Mouse (Mus musculus): Measurements from ENCODE around the gene Pde6b.

The Pde6b gene

GRCm38 (mm10) chr5:108389744-108390143 is 1.6 kb downstream of the Pde6b start:
- no peak for DNase-seq (ENCODE audit: low spot score)

- no peak for DNase-seq (ENCODE audit: low spot score)
Observed at GRCm38 (mm10) chr5:108403453-108403852, 15.3 kb downstream of the Pde6b start.

DNA sequence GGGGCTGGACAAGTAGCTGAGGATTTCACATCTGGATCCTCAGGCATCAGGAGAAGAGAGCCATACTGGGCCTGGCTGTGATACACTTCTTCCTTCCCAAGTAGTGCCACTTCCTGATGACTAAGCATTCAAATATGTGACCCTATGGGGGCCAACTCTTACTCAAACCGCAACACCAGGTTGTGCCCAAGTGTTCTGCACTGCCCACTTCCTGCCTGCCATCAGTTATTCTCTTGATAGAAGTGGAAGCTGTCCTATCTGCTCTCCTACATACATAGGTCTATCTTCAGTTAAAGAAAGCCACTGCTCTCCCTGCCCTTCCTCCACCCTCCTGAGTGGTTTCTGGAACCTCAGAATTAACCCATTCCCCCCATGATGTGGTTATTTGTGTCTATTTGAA is 17.3 kb downstream of the Pde6b start:
- DNase-seq (ENCODE audit: low spot score) = no peak

- DNase-seq (ENCODE audit: low spot score) = no peak
Observed at GRCm38 (mm10) chr5:108406977-108407376, 18.8 kb downstream of the Pde6b start.

DNA sequence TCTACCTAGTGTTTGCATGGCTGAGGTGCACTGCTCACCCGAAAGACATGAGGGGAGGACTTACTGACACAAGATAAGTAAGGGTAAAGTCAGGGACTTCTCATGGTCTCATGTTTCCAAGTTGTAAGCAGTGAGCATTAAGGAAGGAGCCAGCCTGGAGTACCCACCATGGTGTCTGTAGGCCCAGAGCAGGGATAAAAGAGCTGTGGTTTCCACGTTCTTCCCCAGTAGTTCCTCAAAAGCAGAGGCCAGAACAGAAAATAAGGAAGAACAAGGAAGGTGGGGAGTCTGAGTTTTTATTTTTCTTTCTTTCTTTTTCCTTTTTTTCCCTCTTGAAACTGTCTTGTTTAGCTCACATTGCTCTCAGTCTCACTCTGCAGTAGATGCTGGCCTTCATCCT is 26.5 kb downstream of the Pde6b start:
- DNase-seq (ENCODE audit: low spot score) = no peak

DNA sequence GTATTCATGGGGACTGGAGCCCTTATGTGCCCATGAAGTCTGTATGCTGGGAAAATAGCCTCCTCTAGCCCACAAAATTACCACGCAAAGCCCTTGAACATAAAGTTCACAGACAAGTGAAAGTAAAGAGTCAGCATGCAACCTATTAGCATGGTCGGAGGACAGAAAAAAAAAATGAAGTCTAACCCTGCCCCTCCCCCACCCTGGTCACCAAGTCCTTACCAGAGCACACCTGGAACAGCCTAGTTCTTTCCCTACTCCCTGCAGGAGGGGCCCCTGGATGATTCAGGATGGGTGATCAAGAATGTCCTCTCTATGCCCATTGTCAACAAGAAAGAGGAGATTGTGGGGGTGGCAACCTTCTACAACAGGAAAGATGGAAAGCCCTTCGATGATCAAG is 34.5 kb downstream of the Pde6b start:
- DNase-seq (ENCODE audit: low spot score) = no peak

DNA sequence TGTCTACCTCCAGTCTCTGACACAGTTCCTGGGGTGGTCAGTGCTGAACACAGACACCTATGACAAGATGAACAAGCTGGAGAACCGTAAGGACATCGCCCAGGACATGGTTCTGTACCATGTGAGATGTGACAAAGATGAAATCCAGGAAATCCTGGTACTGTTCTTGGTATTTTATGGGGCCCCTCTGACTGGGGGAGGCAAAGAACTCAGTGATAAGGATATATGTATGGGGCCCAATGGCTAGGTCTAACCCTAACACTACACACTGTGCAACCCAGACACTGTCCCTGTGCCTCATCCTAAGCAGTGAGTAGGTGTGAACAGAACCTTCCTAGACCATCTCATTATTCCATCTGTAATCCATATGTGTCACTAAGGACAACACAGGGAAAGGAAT is 35.2 kb downstream of the Pde6b start:
- no peak for DNase-seq (ENCODE audit: low spot score)

DNA sequence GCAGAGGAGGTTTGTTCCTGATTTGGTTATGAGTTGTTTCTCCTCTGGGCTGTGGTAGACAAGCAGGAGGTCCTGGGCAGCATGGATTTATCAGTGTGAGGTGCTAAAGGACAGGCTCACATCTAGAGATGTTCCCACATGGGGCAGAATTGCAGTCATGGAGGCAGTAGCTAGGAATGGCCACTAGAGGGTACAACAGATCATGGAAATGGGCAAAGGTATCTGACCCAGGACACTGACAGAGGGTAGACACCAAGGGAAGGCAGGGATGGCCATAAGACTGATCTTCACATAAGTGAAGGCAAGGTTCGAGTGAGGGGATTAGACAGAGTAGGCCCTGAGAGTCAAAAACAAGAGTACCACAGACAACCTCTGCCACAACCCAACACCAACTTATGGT is 39.0 kb downstream of the Pde6b start:
- peak; percentile 68 for DNase-seq (ENCODE audit: low spot score)

GRCm38 (mm10) chr5:108431196-108431595 is 43.0 kb downstream of the Pde6b start:
- DNase-seq (ENCODE audit: low spot score) = no peak

GRCm38 (mm10) chr5:108433804-108434587 is 45.8 kb downstream of the Pde6b start, which contains the start of gene Atp5k:
Gene Atp5k, minus strand, starts transcription at chr5:108434448.
- DNase-seq (ENCODE audit: low spot score) = peak; percentile 93

- DNase-seq (ENCODE audit: low spot score) = no peak
Observed at GRCm38 (mm10) chr5:108436101-108436500, 47.9 kb downstream of the Pde6b start.

DNA sequence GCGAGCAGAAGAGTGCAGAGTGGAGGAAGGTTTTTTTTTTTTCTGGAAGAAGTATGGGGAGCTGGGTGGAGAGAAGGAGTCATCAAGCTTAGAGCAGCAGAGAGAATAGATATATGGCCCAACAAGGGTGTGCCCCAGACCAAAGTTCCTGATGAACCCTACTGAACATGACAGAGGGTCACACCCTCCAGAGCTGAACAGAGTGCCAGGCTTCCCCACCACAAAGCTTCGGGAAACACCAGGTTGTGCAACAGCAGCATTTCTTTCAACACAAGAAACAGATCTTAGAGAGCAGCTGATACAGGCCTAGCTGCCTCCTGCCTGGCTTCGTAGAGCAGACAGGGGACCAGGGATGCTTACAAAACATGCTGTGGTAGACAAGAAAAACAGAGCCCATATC is 58.8 kb downstream of the Pde6b start:
- DNase-seq (ENCODE audit: low spot score) = no peak

GRCm38 (mm10) chr5:108447857-108448256 is 59.7 kb downstream of the Pde6b start:
- no peak for DNase-seq (ENCODE audit: low spot score)

GRCm38 (mm10) chr5:108448785-108449668 is 60.8 kb downstream of the Pde6b start, which contains the start of gene Mfsd7a:
Gene Mfsd7a, minus strand, starts transcription at chr5:108448891.
- DNase-seq (ENCODE audit: low spot score) = peak; percentile 37

DNA sequence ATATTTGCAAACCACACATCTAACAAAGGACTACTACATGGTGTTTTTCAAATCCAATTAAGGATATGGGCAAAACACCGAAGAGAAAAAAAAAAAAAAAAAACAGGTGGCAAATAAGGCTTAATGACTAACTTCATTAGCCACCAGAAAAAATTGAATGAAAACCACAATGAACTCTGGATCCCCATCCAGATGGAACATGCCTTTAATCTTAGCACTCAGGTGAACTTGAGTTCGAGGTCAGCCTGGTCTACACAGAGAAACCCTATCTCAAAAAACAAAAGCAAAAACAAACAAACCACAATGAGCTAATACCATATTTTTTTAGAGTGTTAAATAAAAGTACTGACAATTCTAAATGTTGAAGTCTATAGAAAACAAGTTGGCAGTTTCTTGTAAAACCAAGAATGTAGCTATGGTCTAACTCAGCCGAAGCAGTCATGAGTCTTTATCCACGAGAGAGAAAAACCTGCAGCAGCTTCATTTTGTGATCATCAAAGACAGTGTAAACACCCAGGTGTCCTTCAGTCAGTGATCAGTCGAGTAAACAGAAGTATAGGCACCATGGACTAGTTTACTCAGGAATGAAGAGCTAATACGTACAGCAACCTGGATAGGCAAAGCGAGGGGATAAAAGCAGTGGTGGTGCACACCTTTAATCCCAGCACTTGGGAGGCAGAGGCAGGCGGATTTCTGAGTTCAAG is 62.8 kb downstream of the Pde6b start:
- DNase-seq (ENCODE audit: low spot score) = no peak

DNA sequence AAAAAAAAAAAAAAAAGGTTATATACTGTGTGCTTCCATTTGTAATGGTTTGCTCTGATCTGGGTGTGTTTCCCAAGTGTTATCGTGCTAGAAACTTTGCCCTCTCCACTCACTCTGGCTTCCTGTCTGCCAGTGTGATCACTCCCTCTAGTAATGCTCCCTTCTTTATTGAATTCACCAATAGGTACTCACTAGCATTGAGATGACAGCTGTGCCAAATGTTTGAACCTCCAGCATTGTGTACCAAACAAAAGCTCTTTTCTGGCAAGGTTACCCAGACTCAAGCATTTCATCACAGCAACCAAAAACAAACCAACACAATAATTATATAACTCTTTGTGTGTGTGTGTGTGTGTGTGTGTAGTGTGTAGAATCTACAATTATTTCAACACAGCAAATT is 63.4 kb downstream of the Pde6b start:
- no peak for DNase-seq (ENCODE audit: low spot score)

- DNase-seq (ENCODE audit: low spot score) = no peak
Observed at GRCm38 (mm10) chr5:108452422-108452821, 64.2 kb downstream of the Pde6b start.

DNA sequence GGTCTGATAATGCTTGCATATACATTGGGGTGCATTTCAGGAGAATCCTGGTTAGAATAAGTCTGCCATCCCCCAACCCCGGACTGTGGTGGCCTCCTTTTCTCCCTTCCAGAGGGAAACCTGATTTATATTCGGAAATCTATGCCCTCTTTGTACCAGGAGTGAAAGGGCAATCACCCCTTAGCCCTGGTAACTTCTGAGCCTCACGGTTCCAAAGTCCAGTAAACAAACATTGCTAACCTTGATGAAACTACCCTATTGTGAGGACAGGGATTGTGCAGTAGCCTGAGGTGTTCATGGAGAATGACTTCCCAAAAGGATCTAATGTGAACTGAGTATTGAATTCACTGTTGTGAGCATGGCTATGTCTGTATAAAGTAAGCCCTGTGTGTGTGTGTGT is 65.9 kb downstream of the Pde6b start:
- DNase-seq (ENCODE audit: low spot score) = no peak

DNA sequence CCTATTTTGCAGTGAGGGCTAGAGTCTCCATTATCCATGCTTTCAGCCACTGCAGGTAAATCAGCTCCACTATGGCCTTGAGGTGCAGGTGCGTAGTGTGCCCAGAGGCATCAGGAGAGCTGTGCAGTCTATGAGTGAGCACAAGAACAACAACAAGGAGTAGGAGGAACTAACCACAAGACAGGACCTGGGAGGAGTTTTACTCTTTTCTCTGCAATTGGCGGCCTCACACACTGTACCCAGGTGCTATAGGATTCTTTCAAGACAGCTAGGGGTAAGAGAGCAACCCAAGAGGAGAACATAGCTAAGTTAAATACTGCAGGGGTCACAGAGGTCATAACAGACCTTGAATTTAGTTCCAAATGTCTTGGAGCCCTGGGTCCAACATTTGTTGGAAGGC is 70.5 kb downstream of the Pde6b start:
- DNase-seq (ENCODE audit: low spot score) = no peak

DNA sequence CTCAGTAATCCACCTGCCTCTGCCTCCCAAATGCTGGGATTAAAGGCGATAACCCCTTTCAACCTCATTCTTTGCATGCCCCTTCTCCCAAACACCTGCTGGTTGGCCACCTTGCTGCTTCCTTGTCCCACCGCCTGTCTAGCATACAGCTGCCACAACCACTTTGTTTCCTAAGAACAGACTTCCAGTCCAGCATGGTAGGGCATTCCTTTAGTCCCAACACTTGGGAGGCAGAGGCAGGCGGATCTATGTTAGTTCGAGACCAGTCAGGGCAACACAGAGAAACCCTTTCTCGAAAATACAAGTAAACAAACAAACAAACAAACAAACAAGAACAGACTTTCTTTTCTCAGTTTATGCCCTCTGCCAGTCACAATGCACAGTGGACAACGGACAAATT is 72.3 kb downstream of the Pde6b start:
- no peak for DNase-seq (ENCODE audit: low spot score)

GRCm38 (mm10) chr5:108461082-108462065 is 73.2 kb downstream of the Pde6b start, which contains the start of gene Pcgf3:
Gene Pcgf3, plus strand, starts transcription at chr5:108461232.
- DNase-seq (ENCODE audit: low spot score) = peak; percentile 97

Measured in layer of hippocampus, adult 11-12 months (tissue).